Mouse (Mus musculus) midbrain, postnatal 0 days (tissue): ENCODE data around the gene Aplnr. TPM values are rescaled to one million over a fixed set of nuclear protein-coding genes. Genes with fewer than 3 reads are reported as not detected.

Source experiments
- ATAC-seq: fragments of 200-750 bp; cut with Nextera tagmentation; 2 replicates; pipeline ENCODE4 v1.8.0; 2017; ENCODE audit warnings: moderate number of reproducible peaks, mild to moderate bottlenecking, moderate TSS enrichment, moderate library complexity; ENCODE audit not compliant: low FRiP score
- DNase-seq: peaks from one replicate; pipeline ENCODE4 v3.0.0-alpha.2; 2015; ENCODE audit warnings: low spot score
- H3K27ac ChIP-seq: fragments of 300-500 bp; sonication (generic); 2 replicates; pipeline ENCODE4 v1.5.1; 2014; ENCODE audit warnings: low read depth, mild to moderate bottlenecking, low read length, mixed read lengths
- H3K27me3 ChIP-seq: fragments of 300-500 bp; sonication (generic); 2 replicates; pipeline ENCODE4 v1.6.1; 2014; ENCODE audit warnings: low read length, control low read depth, mixed read lengths; ENCODE audit not compliant: insufficient read depth
- H3K36me3 ChIP-seq: fragments of 300-500 bp; sonication (generic); 2 replicates; pipeline ENCODE4 v1.6.1; 2014; ENCODE audit warnings: low read length, control low read depth, mixed read lengths; ENCODE audit not compliant: insufficient read depth
- H3K4me1 ChIP-seq: fragments of 300-500 bp; sonication (generic); 2 replicates; pipeline ENCODE4 v1.6.1; 2014; ENCODE audit warnings: mild to moderate bottlenecking, control low read depth, antibody characterized with exemption, low read length, mixed read lengths; ENCODE audit not compliant: insufficient read depth
- H3K4me2 ChIP-seq: fragments of 300-500 bp; sonication (generic); 2 replicates; pipeline ENCODE4 v1.6.1; 2014; ENCODE audit warnings: low read depth, mild to moderate bottlenecking, low read length, mixed read lengths; ENCODE audit not compliant: poor library complexity, severe bottlenecking
- H3K4me3 ChIP-seq: fragments of 300-500 bp; sonication (generic); 2 replicates; pipeline ENCODE4 v1.5.1; 2014; ENCODE audit warnings: low read depth, mild to moderate bottlenecking, low read length, moderate library complexity
- H3K9ac ChIP-seq: fragments of 300-500 bp; sonication (generic); replicated peaks from 2 replicates; pipeline ENCODE4 v1.6.1; 2014; ENCODE audit warnings: mild to moderate bottlenecking, low read length, moderate library complexity, mixed read lengths; ENCODE audit not compliant: poor library complexity, severe bottlenecking
- H3K9me3 ChIP-seq: fragments of 300-500 bp; sonication (generic); 2 replicates; pipeline ENCODE4 v1.6.1; 2016; ENCODE audit warnings: low read length, control low read depth
- CTCF ChIP-seq: IDR thresholded peaks from 2 replicates; pipeline ENCODE4 v1.5.1; 2016; ENCODE audit warnings: antibody characterized with exemption, mild to moderate bottlenecking
- WGBS: fragments of 180-500 bp; shearing (Covaris S2); extraction: QIAGEN DNeasy Blood & Tissue Kit; methylation state at CpG from one replicate; pipeline ENCODE4 v1.1.7; 2014; 5-methylcytosine and 5-hydroxymethylcytosine counted together
- polyA plus RNA-seq: library from polyadenylated mRNA; unstranded; fragments of >200 nt; fragmentation: Nextera tagmentation; extraction: Ambion mirVana; gene quantifications from 2 replicates; pipeline ENCODE4 v1.2.1, GENCODE M21; 2015
- total RNA-seq: library from RNA; depleted of rRNA; stranded (reverse); fragments of >200 nt; gene quantifications from 2 replicates; pipeline ENCODE4 v1.2.3, GENCODE M21; 2014; rRNA removed

Aplnr gene
- total and polyA plus RNA-seq, 2 experiments from 2014 or later, result 17.4 to 19.3 TPM

DNA sequence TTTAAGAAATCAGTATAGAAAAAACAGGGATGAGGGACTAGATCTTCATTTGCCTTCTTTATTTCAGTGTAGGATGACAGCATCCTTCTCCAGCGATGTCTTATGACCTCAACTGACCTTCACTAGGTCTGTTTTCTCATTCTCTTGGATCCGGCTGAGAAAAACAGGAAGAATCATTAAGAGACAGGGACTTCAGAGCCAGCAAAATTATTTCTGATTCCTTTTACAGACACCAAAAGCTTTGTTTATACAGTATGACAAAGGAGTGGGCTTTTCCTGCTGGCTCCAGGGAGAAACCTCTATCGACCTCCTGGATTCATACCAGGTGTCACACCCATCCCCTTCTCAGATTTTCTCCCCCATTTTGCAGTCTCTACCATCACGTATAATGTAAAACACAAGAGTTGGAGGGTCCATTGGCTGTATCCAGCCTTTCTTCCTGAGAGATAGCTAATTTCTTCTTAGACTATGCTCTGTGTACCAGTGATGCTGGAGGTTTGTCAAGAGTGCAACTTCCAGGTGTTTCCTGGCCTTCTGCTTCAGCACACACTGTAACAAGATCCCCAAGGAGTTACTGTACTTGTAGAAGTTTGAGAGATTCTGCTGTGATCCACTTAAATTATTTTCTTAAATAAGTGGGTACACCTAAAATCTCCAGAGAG, 42.2 kb downstream of the Aplnr start:
- Histone ChIP-seq H3K9me3 (no peaks in the 10 kb centered on the region), H3K4me1 (no peaks in the 10 kb centered on the region), H3K27me3 (no peaks in the 10 kb centered on the region), H3K9ac (no peak overlapping the region), H3K36me3 (no peaks in the 10 kb centered on the region), H3K4me2 (no peak overlapping the region), H3K27ac (no peak overlapping the region), H3K4me3 (no peak overlapping the region)
- DNase-seq (no peak), ATAC-seq (no peak)
- no peak for TF ChIP-seq CTCF
- WGBS, result 77% methylated on average over 4 of the region's 4 CpGs

DNA sequence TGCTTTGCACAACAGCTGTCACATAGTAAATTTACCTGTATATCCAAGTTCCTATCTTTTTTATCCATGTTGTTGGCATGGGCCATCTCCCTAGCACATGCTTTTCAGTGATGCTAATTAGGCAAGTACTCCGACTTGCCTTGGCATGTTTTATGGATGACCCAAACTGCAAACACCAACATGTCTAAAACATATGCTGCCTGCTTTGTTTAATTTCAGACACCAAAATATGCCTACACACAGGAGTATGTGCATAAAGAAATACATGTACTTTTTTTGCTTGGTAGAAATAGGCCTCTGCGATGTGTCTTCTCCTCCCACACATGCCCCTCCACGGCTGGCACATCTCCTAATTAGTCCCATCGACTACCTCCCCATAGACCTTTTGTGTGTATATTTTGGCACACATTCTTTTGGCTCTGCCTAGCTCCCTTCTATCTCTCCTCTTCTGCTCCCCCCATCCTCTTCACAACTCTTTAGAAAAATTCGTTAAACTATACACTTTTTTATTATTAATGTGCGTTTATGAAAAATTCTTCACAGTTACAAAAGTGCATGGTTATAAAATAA, 51.6 kb downstream of the Aplnr start:
- no peak for DNase-seq
- WGBS, result 88% methylated on average over 6 of the region's 6 CpGs
- Histone ChIP-seq H3K4me3 (no peak overlapping the region), H3K36me3 (peaks cover 15% of the 10 kb centered on the region), H3K9ac (no peak overlapping the region), H3K27me3 (no peaks in the 10 kb centered on the region), H3K4me1 (no peaks in the 10 kb centered on the region), H3K27ac (no peak overlapping the region), H3K9me3 (no peaks in the 10 kb centered on the region), H3K4me2 (no peak overlapping the region)
- no peak for ATAC-seq
- TF ChIP-seq CTCF, result no peak

Other genes with a start within 250 kb of the Aplnr start
- 7.7 and 11.4 TPM in 2 replicates for gene Rtn4rl2, start 249.5 kb upstream of the Aplnr start, total RNA-seq
- gene Rtn4rl2, start 249.5 kb upstream of the Aplnr start, polyA plus RNA-seq, result 6.3 and 6.5 TPM in 2 replicates
- gene Slc43a3, start 199.6 kb upstream of the Aplnr start, total RNA-seq, result 1.7 and 2.0 TPM in 2 replicates
- gene Slc43a3, start 199.6 kb upstream of the Aplnr start, polyA plus RNA-seq, result 1.9 and 2.0 TPM in 2 replicates
- not detected in 2 replicates for gene Prg2, start 155.8 kb upstream of the Aplnr start, total RNA-seq
- gene Prg2, start 155.8 kb upstream of the Aplnr start, polyA plus RNA-seq, result not detected in 2 replicates
- gene Prg3, start 148.0 kb upstream of the Aplnr start, total RNA-seq, result not detected in 2 replicates
- not detected in 2 replicates for gene Prg3, start 148.0 kb upstream of the Aplnr start, polyA plus RNA-seq
- 137 and 153 TPM in 2 replicates for gene Ssrp1, start 99.0 kb upstream of the Aplnr start, total RNA-seq
- gene Ssrp1, start 99.0 kb upstream of the Aplnr start, polyA plus RNA-seq, result 123 TPM in 2 replicates
- 0.14 and 2.7 TPM in 2 replicates for gene P2rx3, start 98.8 kb upstream of the Aplnr start, total RNA-seq
- 0.48 and 0.88 TPM in 2 replicates for gene P2rx3, start 98.8 kb upstream of the Aplnr start, polyA plus RNA-seq
- 86.8 and 102 TPM in 2 replicates for gene Tnks1bp1, start 88.2 kb upstream of the Aplnr start, total RNA-seq
- gene Tnks1bp1, start 88.2 kb upstream of the Aplnr start, polyA plus RNA-seq, result 18.0 and 18.8 TPM in 2 replicates
- 29.6 and 32.3 TPM in 2 replicates for gene Lrrc55, start 61.0 kb downstream of the Aplnr start, total RNA-seq
- 10.9 and 11.5 TPM in 2 replicates for gene Lrrc55, start 61.0 kb downstream of the Aplnr start, polyA plus RNA-seq
- not detected in 2 replicates for gene Olfr987, start 203.1 kb downstream of the Aplnr start, total RNA-seq
- not detected in 2 replicates for gene Olfr987, start 203.1 kb downstream of the Aplnr start, polyA plus RNA-seq
- gene Olfr988, start 227.0 kb downstream of the Aplnr start, total RNA-seq, result not detected in 2 replicates
- not detected in 2 replicates for gene Olfr988, start 227.0 kb downstream of the Aplnr start, polyA plus RNA-seq